Mouse (Mus musculus) gastrocnemius, postnatal 10 days (tissue): ENCODE results near the gene Terf2ip. TPM values are rescaled to one million over a fixed set of nuclear protein-coding genes. Genes with fewer than 3 reads are reported as not detected.

Source experiments
- DNase-seq: peaks from one replicate; pipeline ENCODE4 v3.0.0; 2021; ENCODE audit warnings: mixed read lengths
- long read RNA-seq, 2 experiments: library from polyadenylated mRNA; stranded (forward); transcript quantifications; one replicate each; pipeline ENCODE4 v2.0.0; 2021
- total RNA-seq, 2 experiments: library from RNA; stranded (reverse); gene quantifications; 2 replicates each; pipeline ENCODE4 v1.2.3; 2021

Terf2ip gene
- 10 to 100 TPM; 11.3 to 13.5 TPM for total RNA-seq
- long read RNA-seq, experiment 1, transcript Terf2ip-201 (3 exons, 3,560 nt), result major isoform, 54 of 56 reads
- long read RNA-seq, experiment 1, partial matches to known transcripts, result 0 of 56 reads
- long read RNA-seq, experiment 1, other reads (novel, unspliced or antisense), result 1 of 56 reads
- long read RNA-seq, experiment 2, transcript Terf2ip-201 (3 exons, 3,560 nt), result major isoform, 38 of 39 reads
- long read RNA-seq, experiment 2, partial matches to known transcripts, result 0 of 39 reads
- long read RNA-seq, experiment 2, other reads (novel, unspliced or antisense), result 1 of 39 reads

GRCm38 (mm10) chr8:112010997-112011815 lies at the start of gene Terf2ip, which contains the start of gene Kars:
Gene Terf2ip, plus strand, starts transcription at chr8:112011398.
Gene Kars, minus strand, starts transcription at chr8:112011323.
- peak; percentile 93 for DNase-seq

DNA sequence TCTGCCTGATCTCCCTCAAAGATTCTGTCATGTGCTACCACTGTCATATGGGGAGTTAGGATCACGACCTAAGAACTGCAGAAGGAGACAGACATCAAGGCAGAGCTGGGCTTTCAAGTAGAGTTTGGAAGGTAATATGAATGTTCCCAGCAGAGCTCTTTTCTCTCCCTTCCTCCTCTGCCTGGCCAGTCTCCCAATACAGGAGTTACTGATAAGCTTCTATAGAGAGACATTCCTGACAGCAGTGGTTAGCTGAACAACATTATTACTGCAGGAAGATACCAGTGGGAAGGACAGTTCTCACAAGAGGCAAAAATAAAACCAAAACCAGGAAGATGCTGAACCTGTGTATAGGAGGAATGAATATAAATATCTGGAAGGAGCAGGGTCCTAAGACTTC lies 48.6 kb upstream of the Terf2ip start:
- DNase-seq, result no peak

GRCm38 (mm10) chr8:111963091-111963490 lies 48.1 kb upstream of the Terf2ip start:
- DNase-seq, result no peak

DNA sequence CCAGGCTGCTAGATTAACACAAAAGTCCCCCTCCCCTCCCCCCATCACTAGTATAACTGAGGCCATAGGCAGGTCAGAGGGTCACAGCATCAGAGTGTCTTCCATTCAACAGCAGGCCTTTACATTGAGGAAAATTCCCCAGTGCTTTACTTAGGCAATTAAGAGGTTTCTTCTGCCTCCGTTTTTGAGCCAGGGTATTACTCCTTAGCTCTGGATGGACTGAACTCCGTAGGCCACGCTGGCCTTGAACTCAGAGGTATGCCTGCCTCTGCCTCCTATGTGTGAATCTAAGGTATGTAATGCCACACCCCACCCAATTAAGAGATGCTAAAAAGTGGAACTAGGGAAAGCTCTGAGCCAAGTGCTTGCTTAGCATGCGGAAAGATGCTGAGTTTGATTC lies 47.7 kb upstream of the Terf2ip start:
- no peak for DNase-seq

DNA sequence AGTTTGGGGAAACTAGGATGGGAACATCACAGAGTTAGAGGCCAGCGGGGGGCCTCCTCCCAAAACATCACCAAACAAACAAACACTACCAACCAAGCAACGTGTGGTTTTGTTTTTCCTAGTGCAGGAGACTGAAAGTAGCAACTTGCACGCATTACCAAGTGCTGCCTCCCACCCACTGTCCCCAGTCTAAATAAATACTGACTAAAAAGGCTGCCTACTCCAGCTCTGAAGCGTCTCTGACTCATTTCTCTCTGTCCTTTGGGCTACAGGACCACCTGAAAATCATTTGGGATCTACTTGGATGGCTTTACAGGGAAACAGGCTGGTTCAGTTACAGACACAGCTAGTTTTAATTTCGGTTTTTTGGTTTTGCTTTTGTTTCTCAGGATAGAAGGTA lies 46.8 kb upstream of the Terf2ip start:
- DNase-seq, result no peak

DNA sequence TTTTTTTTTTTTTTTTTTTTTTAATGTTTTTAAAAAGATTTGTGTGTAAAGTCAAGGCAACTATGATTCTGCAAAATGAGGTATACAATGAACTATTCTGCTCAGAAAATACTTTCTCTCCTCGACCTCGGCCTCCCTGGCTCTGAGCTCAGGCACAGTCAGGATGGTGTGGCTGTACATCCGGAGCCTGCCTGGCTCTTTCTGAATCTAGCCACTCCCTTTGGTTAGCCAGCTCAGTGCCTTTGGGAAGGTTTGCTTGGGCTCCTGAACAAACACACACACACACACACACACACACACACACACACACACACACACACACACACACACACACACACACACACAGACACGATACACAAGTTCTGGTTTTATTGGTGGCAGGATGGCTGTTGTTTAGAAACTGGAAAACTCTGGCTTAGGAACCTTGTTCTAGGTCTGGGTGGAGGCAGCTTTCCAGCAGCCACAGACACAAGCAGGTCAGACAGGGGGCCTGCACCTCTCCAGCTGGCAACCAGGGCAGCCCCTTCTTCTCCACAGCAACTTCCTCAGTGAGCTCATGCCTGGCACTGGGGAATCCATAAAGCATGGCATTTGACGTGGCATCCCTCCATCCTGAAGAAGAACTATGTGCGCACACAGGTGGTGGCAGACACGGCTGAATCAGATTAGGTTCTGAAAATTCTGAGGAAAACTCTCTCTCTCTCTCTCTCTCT lies 46.2 kb upstream of the Terf2ip start:
- DNase-seq, result no peak

GRCm38 (mm10) chr8:111967246-111967870 lies 43.8 kb upstream of the Terf2ip start:
- DNase-seq, result no peak

DNA sequence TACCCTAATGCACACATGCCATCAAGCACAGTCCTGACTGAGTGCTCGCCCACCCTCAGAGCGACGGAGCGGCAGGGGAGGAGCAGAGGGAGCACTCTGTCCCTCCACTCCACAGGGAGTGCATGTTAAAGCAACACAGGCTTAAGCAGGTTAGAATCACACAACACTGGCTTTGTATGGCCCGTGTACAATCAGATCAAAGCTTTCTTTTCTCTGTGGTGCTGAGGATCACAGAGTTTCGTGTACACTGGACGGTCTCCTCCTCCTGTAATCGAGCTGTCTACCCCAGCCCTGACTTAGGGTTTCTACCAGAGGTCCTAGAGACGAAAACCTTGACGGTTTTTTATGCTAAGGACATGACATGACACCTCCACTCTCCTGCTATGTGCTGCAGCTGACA lies 42.7 kb upstream of the Terf2ip start:
- DNase-seq, result no peak

- no peak for DNase-seq
Observed at GRCm38 (mm10) chr8:111968991-111969390, 42.2 kb upstream of the Terf2ip start.

- DNase-seq, result no peak
Observed at GRCm38 (mm10) chr8:111974138-111974537, 37.1 kb upstream of the Terf2ip start.

DNA sequence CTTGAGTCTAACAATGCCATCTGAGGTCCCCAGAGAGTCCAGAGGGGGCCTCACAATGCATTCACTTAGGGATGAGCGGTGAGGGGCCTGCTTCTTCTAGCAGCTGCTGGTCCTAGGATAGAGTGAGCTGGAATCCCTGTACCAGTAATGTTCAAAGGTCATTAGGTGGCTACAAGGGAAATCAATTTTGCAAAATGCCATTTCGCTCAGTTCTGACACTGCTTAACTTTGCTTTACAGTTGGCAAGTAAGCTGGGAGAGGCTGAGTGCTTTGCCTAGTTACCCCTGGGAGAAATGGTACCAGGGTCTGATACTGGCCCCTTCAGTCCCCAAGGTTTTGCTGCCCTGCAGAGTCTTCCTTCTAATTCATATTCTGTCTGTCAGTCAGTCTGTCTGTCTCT lies 35.5 kb upstream of the Terf2ip start:
- DNase-seq, result no peak

DNA sequence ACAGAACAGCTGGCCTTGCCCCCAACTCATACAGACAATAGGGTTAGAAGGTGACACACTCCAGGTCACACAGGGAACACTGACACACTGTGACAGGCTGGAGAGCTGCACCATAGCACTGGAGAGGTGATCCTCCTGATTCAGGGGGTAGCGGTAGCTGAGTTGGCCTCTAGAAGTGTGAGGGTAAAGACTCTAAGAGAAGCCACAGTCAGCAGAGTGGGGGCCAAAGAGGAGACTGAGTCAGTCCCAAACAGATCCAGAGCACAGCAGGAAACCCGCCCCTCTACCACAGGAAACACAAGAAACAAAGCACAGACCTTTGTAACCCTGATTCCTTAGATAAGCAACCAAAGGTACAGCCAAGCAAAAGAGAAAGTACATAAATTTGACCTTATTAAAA lies 34.9 kb upstream of the Terf2ip start:
- DNase-seq, result no peak

GRCm38 (mm10) chr8:111978147-111978546 lies 33.1 kb upstream of the Terf2ip start:
- no peak for DNase-seq

- DNase-seq, result no peak
Observed at GRCm38 (mm10) chr8:111982116-111982515, 29.1 kb upstream of the Terf2ip start.

GRCm38 (mm10) chr8:111984511-111984910 lies 26.7 kb upstream of the Terf2ip start:
- no peak for DNase-seq

- DNase-seq, result peak; percentile 84
Observed at GRCm38 (mm10) chr8:111989911-111990310, 21.3 kb upstream of the Terf2ip start.

DNA sequence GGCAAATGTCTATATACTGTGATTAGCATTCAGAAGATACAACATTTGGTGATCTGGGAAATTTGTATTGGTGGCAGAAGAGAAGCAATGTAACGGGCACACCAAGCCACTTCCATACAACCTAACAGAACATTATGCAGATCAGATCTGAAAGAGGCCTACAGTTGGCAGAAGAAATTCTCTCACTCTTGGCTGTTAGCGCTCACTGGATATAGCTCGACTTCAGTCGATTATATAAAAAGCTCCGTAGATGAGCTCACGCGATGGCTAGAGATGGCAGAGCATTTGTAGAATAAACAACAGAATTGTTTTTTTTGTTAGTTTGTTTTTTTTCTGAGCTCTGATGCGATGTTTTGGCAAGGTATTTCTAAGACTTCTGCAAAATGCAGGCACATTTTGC lies 19.9 kb upstream of the Terf2ip start:
- DNase-seq, result no peak

- peak; percentile 79 for DNase-seq
Observed at GRCm38 (mm10) chr8:111992013-111992702, 19.0 kb upstream of the Terf2ip start, which contains the start of gene Adat1. Gene Adat1, minus strand, starts transcription at chr8:111992302.

DNA sequence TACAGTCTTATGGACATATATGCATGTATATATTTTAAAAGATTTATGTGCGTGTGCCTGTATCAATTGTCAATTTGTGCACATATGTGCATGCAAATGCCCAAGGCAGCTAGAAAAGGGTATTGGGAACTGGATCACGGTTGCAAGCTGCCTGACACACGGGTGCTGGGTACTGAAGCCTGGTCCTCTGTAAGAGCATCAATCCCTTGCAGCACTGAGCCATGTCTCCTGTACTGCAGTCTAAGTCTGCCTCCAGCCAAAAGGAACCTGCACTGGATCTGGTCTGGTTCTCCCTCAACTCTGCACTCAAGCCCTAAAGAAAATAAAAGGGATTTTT lies 18.5 kb upstream of the Terf2ip start:
- DNase-seq, result no peak

DNA sequence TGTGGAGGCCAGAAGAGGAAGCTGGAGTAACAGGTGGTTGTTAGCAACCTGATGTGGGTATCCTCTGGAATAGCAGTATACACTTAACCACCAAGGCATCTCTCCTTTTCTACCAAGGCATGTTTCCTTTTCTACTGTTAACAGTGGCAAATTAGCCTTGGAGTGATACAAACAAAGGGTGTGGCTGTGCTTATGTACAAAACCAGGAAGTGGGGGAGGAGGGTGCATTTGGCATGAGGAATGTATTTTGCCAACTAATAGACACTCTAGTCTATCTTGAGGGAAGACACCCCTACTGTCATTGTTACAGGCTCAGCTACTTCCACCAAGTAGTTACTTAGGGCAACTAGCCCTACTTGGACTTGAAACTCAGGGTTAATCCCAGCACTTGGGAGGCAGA lies 6.4 kb upstream of the Terf2ip start:
- no peak for DNase-seq

- DNase-seq, result no peak
Observed at GRCm38 (mm10) chr8:112005601-112006000, 5.6 kb upstream of the Terf2ip start.

DNA sequence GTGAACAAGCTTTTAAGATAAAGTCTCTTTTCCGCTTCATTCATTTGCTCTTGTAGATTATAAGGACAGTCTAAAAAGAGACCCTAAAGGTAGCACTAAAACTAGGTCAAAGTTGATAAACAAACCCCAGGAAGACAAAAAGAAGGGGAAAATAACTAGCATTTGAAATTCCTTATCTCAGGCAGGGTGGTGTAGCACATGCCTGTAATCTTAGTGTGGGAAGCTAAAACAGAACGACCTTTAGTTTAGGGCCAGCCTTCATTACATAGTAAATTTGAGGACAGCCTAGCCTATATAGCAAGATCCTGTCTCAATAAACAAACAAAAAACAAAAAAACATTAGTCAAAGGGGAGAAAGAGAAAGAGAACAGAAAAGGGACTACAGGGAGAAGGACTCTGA lies 3.5 kb upstream of the Terf2ip start:
- DNase-seq, result no peak
